Mouse (Mus musculus) lung, postnatal 10 days (tissue): Measurements from ENCODE around the gene Dbp.

Experiments
- DNase-seq: peaks from one replicate; pipeline ENCODE4 v3.0.0; 2021

Dbp gene

DNA sequence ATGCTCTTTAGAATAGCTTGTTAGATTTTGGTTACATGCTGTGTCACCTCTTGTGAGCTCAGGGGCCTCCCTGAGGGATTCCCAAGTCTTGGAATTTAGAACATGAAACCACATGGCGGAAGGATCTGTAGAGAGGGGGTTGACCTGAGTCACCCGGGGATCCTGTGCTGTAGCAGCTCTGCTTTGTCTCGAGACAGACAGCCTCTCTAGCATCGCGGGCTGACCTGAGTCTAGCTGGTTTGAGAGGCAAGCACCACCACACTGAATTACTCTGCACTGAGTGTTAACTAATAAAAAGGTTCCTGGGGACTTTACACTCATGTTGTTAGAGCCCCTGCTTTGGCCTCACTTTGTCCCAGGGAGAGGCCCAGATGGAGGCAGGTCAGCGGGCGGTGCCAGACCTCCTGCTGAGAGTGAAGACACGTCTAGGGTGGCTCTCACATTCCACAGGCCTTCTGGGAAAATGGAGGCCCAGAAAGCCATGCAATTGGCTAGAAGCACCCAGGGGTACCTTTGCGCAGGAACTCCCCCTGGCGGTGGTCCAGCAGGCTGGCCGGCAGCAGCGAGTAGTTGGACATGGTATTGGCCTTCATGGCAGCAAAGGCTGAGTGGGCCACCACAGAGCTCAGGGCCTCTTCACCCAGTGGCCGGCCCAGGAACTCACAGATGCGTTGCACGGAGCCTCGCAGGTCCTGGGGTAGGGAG is 26.0 kb downstream of the Dbp start:
- peak; percentile 75 for DNase-seq

- no peak for DNase-seq
Observed at GRCm38 (mm10) chr7:45733477-45733876, 28.6 kb downstream of the Dbp start.

GRCm38 (mm10) chr7:45739162-45739763 is 34.4 kb downstream of the Dbp start:
- DNase-seq = peak; percentile 90

DNA sequence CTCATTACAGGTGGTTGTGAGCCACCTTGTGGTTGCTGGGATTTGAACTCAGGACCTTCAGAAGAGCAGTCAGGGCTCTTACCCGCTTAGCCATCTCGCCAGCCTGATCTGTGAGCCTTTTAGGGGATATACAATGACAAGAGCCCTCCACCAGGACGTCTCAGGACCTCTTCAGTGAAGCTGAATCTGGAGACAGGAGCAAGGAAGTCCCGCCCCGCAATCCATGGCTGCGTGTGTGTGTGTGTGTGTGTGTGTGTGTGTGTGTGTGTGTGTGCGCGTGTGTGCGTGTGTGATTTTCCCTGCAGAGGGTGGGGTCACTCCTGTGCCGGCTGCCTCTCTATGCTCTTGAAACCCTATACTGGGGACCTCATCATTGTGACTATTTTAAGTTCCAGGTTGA is 34.9 kb downstream of the Dbp start:
- no peak for DNase-seq

- DNase-seq = no peak
Observed at GRCm38 (mm10) chr7:45741308-45741707, 36.4 kb downstream of the Dbp start.

DNA sequence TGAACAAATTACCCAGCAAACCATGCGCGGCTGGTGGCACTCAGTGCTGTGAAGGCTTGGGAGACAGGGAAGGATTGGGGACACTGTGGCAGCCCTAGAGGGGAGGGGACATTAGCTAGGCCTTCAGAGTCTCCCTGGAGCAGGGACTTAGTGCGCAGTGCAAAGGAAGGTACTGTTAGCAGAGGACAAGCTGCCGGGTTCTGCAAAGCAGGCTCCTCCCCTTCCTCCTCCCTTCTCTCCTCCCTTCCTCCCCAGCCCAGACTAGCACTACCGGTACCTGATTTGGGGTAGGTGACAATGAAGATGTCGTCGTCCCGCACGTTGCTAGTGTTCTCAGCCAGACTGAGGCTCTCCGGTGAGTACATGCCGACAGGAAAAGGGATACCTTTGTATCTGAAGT is 36.9 kb downstream of the Dbp start:
- no peak for DNase-seq

DNA sequence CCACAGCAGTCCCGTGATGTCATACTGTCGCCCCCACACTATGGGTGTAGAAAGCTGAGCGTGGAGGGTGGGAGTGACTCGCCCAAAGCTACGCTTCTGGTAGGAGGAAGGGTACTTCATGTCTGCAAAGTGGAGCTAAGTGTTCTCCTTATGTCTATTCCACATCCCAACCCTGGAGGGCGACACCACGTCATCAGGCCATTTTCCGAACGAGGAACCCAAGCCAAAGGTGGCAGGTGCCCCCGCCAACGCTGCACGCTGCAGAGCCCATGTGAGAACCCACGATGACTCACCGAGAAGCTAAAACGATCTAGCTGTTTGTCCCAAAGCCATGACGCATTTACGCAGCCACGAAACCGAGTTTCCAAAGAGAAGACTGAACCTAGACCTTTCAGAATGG is 37.5 kb downstream of the Dbp start:
- no peak for DNase-seq

DNA sequence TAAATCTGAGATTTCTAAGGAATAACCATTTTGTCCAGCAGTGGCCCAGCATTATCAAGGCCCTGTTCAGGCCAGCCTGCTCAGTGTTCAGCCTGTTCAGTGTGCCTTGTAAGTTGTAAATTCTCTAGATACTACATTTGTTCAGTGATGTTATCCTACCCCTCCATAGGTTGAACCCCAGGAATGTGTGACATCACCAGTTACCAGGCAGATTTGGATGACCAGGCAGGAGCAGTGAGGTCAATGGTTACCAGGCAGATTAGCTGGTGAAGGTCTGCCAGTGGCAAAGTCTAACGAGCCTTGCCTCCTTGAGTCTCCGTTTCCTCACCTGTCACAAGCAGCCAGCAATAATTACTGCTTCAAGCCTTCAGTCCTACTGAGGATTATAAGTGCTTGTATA is 39.5 kb downstream of the Dbp start:
- peak; percentile 91 for DNase-seq

DNA sequence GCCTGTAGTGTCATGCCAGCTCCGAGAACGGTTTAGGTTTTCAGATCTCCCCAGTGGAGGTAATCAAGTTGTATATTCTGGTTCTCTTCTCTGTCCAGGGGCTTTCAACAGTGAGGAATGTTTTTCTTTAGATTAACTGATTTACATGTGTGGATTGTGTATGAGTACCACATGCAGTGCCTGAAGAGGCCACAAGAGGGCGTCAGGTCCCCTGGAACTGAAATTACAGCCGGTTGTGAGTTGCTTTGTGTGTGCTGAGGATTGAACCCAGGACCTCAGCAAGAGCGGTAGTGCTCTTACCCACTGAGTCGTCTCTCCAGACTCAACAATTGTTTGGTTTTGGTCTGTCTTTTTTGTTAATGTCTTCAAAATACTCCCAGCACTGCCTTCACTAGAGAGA is 41.6 kb downstream of the Dbp start:
- DNase-seq = no peak

- no peak for DNase-seq
Observed at GRCm38 (mm10) chr7:45747450-45747849, 42.6 kb downstream of the Dbp start.

- DNase-seq = no peak
Observed at GRCm38 (mm10) chr7:45748110-45748509, 43.2 kb downstream of the Dbp start.

GRCm38 (mm10) chr7:45749401-45749800 is 44.5 kb downstream of the Dbp start:
- no peak for DNase-seq

DNA sequence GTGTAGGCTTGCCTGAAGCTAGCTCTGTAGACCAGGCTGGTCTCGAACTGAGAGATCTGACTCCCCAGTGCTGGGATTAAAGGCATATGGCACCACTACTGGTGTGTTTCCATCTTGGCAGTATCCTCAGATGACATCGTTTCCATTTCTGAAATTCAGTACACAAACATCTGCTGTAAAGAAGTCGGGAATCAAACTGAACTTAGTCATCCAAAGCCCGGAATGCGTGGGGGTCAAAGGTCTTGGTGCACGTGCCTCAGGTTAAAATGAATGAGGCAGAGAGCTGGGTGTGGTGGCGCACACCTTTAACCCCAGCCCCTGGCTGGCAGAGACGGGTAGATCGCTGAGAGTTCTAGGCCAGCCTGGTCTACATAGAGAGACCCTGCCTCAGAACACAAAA is 45.3 kb downstream of the Dbp start:
- DNase-seq = no peak

- no peak for DNase-seq
Observed at GRCm38 (mm10) chr7:45755703-45756102, 50.8 kb downstream of the Dbp start.

DNA sequence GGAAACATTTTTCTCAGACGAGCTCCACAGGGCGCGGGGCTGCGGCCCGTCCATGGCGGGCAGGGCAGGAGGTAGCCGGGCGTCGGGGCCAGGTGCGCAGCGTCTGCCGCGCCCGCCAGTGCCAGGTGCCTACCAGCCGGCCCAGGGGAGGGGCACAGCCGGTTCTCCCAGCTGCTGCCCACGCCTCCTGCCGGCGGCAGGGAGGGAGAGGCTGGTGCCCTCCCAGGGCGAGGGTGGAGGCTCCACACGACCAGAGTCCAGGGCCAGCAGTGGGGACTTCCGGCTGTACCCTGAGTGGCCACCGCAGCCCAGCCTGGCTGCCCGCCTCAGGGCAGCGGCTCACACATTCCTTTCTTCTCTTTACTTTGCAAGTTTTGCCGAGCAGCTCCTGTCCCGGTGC is 54.5 kb downstream of the Dbp start:
- DNase-seq = peak; percentile 56
